Mouse (Mus musculus) MN1 (cell line): ENCODE measurements around the gene Gm19426.

Experiments used
- DNase-seq: peaks from one replicate; pipeline ENCODE4 v3.0.0-alpha.2; 2016; ENCODE audit warnings: low spot score

Gene Gm19426

GRCm38 (mm10) chr2:84721182-84721581 lies 22.3 kb downstream of the Gm19426 start:
- peak; percentile 62 for DNase-seq

- no peak for DNase-seq
Observed at GRCm38 (mm10) chr2:84720718-84721117, 22.7 kb downstream of the Gm19426 start.

DNA sequence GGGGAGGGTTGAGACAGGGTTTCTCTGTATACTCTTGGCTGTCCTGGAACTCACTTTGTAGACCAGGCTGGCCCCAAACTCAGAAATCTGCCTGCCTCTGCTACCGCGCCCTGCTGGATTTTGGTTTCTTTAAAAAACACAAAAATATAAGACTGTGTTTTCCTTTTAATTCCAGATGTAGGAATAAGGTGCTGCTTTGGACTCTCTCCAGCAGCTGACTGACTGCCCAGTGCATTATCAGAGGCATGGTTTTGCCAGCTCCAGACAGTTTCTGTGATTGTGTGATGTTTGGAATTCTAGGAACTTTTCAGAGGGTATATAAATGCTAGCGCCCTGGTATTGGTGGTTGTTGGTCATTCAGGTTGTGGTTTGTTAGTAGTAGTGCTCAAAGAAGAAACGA lies 26.1 kb downstream of the Gm19426 start:
- DNase-seq, result no peak

DNA sequence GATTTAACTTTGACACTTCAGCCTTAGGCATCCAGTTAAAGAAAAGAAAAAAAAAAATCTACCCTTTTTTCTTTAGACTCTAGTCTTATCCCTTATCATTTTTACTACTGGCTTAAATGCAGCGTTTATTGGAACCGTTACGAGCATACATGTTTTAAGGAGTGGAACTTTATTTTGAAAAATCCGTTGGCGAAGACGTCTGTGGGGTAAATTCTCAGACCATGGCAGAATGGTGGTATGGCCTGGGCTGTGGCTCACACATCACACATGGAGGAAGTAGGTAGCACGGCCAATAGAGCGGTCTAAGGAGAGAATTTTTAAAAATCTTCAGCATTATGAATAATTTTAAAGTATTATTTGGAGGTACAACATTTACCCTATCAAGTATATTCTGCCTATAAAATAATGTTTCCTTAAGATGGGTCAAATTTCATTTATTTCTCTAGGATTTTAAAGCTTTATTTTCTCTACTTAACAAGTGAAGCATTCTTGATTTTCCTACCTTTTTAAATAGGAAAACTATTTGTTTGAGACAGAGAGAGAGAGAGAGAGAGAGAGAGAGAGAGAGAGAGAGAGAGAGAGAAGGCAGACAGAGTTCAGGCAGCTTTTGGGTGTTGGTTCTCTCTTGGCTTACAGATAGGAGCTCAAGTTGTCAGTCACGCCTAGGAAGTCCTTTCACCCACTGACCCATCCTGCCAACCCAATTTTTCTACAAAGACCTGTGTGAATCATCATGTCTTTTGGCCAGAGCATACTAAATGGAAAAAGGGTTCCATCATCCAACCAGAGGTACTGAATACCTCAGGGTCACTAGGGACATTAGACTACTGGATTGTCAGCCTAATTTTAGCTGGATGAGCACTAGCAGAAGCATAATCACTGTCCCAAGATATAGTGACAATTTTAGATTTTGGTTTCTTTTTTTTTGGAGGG lies 26.8 kb downstream of the Gm19426 start:
- DNase-seq, result peak; percentile 50

- DNase-seq, result peak; percentile 96
Observed at GRCm38 (mm10) chr2:84715562-84716361, 27.7 kb downstream of the Gm19426 start.

DNA sequence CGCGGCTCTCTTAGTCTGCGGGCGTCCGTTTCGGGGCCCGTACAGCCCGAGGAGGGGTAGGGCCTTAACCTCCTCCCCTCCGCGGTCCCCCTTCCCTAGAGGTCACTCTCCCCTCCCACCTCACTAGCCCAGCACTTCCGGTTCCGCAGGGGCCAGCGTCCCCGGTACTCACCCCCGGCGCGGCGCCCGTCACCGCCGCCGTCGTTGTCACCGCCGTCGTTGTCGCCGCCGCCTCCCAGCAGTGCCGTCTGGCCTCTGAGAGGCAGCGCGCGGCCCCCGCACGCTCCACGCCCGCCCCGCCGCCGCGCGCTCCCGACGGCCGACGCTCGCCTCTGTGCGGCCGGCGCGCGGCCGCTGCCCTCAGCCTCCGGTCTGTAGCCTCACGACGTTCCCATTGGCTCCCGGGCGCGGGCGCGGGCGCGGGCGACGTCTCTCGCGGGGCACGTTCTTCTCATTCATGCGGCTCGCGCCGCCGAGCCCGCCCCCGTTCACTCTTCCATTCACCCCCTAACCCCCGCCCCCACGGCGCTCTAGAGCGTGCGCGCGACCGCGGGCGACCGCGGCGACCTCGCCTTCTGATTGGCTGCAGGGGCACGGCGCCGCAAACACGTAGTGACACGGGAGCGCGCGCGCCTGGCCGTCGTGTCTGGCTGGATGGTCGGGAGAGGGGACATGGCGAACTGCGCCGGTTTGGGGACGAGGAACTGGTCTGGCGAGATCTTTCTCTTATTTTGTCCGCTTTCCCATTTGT lies 28.5 kb downstream of the Gm19426 start, which contains the start of gene Zdhhc5:
Zdhhc5 (minus strand) TSS at position 370 of the 751 bp plus-strand sequence.
- DNase-seq, result peak; percentile 98

- no peak for DNase-seq
Observed at GRCm38 (mm10) chr2:84714422-84714810, 29.0 kb downstream of the Gm19426 start.

DNA sequence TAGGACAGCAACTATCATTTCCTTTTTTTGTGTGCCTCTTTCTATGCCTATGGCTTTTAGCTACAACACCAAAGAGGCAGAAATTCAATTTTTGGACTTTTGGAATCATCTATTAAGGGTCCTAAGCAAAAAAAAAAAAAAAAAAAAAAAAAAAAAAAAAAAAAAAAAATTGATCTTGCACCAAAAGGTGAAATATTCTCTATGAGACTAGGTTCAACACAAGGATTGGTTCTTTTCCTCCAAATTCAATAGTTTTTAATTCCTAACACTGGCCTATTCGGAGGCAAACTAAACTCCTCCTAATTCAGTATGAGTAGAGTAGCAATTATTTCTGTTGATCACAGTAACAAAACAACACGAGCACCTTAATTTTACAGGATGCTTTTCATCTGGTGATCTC lies 31.6 kb downstream of the Gm19426 start:
- no peak for DNase-seq

DNA sequence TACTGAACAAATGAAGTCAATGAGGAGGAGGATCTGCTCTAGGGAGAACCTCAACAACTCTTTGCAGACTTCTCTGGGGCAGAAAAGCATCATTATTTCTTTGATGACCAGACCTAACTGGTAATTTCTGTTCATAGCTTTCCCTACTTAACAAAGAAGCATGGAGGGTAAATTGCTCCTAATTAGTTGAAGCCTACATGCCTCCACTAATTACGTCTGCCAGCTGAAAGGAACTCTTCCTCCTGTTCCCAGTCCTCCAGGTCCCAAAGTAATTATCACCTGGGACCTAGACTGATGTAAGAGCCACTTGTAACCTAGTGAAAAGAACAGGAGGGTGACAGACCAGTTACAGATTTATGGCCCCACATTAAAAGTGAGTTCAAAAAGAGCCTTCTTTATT lies 35.9 kb downstream of the Gm19426 start:
- no peak for DNase-seq

DNA sequence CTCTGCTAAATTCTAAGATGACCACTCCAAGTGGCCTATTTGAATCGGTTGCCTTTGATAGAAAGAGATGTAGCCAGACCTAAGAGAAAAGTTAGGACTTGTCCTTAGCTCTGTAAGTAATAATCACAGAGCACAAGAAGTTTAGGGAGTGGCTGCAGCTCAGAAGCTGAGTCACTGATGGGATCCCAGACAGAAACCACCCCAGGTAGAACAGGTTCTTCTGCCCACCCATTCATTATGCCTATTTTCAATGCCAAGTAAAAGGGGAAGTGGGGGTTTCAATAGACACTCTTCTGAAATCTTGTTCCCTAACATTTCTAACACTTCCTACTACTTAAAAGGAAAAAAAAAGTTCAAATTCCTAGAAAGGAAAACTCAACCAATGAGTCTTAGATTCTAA lies 38.2 kb downstream of the Gm19426 start:
- DNase-seq, result no peak

DNA sequence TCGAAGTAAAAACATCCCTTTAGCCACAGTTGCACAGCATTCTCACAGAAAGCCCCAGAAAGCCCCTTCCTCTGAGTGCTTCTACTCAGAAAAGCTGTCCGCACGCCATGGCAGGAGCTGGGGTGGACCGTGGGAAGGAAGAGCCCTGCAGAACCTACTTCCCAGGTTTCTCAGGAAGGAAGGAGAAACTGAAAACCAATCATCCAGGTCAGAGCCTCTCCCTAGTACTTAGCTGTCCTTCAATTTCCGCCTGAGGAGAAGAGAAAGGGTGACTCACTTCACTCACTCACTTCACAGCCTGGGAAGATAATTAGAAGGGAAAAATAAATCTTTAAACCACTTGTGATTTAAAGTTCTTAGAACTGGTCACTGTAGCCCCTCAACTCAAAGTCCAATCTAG lies 39.1 kb downstream of the Gm19426 start:
- DNase-seq, result no peak

DNA sequence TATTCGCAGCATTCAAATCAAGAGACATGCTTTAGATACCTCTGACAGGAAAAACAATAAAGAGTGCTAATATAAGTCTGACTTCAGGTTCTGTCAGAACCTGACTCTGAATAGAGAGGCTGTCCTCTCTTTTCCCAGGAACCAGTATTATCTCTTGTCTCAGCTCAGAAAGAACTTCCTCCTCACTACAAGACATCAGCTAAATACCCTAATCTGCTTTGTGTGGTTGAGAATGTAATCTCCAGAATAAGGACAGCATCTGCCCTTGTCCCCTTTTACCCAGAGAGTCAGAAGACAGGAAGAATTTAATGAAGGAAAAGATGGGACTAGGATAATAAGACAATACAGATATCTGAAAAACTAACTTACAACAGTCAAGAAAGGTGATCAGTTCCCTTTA lies 40.0 kb downstream of the Gm19426 start:
- no peak for DNase-seq

DNA sequence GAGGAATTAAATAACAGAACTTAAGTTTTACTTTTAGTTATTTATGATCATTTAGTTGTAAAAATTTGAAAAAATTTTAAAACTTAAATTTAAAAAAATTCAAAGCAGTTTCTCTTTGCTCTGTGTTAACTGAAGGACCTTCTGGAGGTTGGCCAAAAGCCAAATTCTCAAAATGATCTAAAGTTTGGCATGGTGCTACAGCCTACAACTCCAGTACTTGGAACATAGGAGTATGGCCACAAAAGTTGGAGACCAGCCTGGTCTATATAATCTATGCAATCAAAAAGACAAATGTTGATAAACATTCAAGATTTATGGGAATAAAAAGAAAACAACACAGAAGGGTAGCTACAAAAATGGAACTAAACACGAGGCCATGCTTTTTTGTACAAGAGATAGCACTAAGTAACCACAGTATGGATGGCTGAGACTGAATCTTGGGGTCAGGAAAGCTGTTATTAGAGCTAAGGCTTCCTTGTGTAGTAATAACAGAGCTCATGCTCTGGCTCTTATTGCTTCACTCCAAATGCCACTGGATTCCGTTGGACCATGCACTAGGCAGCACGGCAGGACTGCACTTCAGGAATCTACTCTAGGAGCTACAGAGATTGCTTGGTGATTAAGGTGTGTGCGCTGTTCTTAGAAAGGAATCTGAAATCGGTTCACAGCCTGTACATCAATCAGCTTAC lies 48.3 kb downstream of the Gm19426 start:
- no peak for DNase-seq
